In the genomic region with DNA sequence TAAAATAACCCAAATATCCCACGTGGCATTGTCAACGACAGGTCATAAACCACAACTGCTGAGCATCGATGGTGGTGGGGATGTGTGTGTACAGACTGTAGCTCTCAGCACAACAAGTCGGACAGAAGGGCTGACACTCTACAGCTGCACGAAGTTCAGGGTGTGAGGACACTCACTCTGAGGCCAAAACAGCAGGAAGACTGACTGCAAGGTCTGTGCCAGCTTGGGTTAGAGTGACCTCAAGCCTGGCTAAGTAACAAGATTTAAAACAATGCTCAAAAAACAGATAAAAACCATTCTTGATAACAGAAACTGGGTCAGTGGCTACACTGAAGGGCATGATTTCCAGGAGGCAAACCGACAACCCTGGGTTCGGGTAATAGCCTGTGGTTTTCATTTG, we compare ENCODE assay signal across 32 mouse cellular contexts.
"Had no signal": no experiment of that assay in that cellular context is flagged by ENCODE, and none has a peak within 500 bp of the region (broad histone marks: within the 10 kb centered on the region; RNA-seq: fewer than 3 reads in every experiment).

No protein-coding gene starts in this region.

- H3K4me2 ChIP-seq: limb, embryonic 12.5 days; limb, embryonic 13.5 days; limb, embryonic 15.5 days; liver, embryonic 11.5 days; liver, embryonic 12.5 days; liver, embryonic 13.5 days; liver, embryonic 15.5 days; lung, embryonic 14.5 days; lung, embryonic 15.5 days; midbrain, embryonic 11.5 days; midbrain, embryonic 12.5 days; midbrain, embryonic 13.5 days; midbrain, embryonic 15.5 days had no signal

- H3K4me3 ChIP-seq: left cerebral cortex, adult 2 months; limb, embryonic 10.5 days; limb, embryonic 12.5 days; limb, embryonic 13.5 days; limb, embryonic 15.5 days; liver, embryonic 12.5 days; liver, embryonic 13.5 days; liver, embryonic 15.5 days; lung, embryonic 15.5 days; megakaryocyte, embryonic 14.5 days; midbrain, embryonic 10.5 days; midbrain, embryonic 12.5 days; midbrain, embryonic 13.5 days; midbrain, embryonic 15.5 days; myocyte had no signal

- H3K27ac ChIP-seq: left cerebral cortex, adult 2 months; limb, embryonic 10.5 days; limb, embryonic 12.5 days; limb, embryonic 13.5 days; limb, embryonic 15.5 days; liver, embryonic 12.5 days; liver, embryonic 13.5 days; liver, embryonic 14.5 days; liver, embryonic 15.5 days; lung, embryonic 15.5 days; macrophage; midbrain, embryonic 10.5 days; midbrain, embryonic 12.5 days; midbrain, embryonic 13.5 days; midbrain, embryonic 15.5 days had no signal

- H3K27me3 ChIP-seq: limb, embryonic 12.5 days; limb, embryonic 13.5 days; limb, embryonic 15.5 days; liver, embryonic 12.5 days; liver, embryonic 13.5 days; liver, embryonic 15.5 days; lung, embryonic 15.5 days; megakaryocyte, embryonic 14.5 days; midbrain, embryonic 12.5 days; midbrain, embryonic 13.5 days; midbrain, embryonic 15.5 days had no signal

- DNase-seq: left cerebral cortex, postnatal 4 days; liver; liver, embryonic 13.5 days; liver, postnatal 0 days; lung, adult 18-20 months; lung, adult 2 months; lung, embryonic 14.5 days; lung, postnatal 10 days; lung, postnatal 14 days; lung, postnatal 36 days; lung, postnatal 4 days; midbrain, embryonic 14.5 days had no signal

- H3K9me3 ChIP-seq: limb, embryonic 10.5 days; limb, embryonic 12.5 days; limb, embryonic 13.5 days; limb, embryonic 15.5 days; liver, embryonic 12.5 days; liver, embryonic 13.5 days; liver, embryonic 15.5 days; lung, embryonic 15.5 days; megakaryocyte, embryonic 14.5 days; midbrain, embryonic 10.5 days; midbrain, embryonic 12.5 days; midbrain, embryonic 13.5 days; midbrain, embryonic 15.5 days had no signal

- ATAC-seq: liver, embryonic 12.5 days; liver, postnatal 0 days; lung, postnatal 0 days; midbrain, embryonic 13.5 days; midbrain, embryonic 15.5 days; midbrain, embryonic 16.5 days had no signal

- H3K9ac ChIP-seq: limb, embryonic 12.5 days; limb, embryonic 13.5 days; limb, embryonic 15.5 days; liver, embryonic 12.5 days; liver, embryonic 13.5 days; liver, embryonic 14.5 days; liver, embryonic 15.5 days; liver, postnatal 0 days; lung, embryonic 14.5 days; lung, embryonic 15.5 days; midbrain, embryonic 12.5 days; midbrain, embryonic 13.5 days; midbrain, embryonic 15.5 days had no signal
